Mouse (Mus musculus): ENCODE results near the gene Tmbim4. TPM values are rescaled to one million over a fixed set of nuclear protein-coding genes. Genes with fewer than 3 reads are reported as not detected.

The Tmbim4 gene
- total and polyA plus RNA-seq, 3 experiments: 91.9 to 194 (median 112) TPM

- H3K36me3 ChIP-seq (ENCODE audit: control insufficient read depth, insufficient read depth, low read length): no peaks in the 10 kb centered on the region; the same call in 1 of the 2 replicates
- peak overlapping the region; percentile 93 for H3K27ac ChIP-seq
- H3K9ac ChIP-seq (ENCODE audit: low read depth, low read length): no peak overlapping the region
- H3K4me3 ChIP-seq: no peak overlapping the region
- no peaks in the 10 kb centered on the region for H3K27me3 ChIP-seq (ENCODE audit: control insufficient read depth, insufficient read depth, low read length)
- no peaks in the 10 kb centered on the region for H3K79me2 ChIP-seq (replicated peaks; ENCODE audit: control insufficient read depth, insufficient read depth, low read length)
- no peak for DNase-seq
- whole genome bisulfite sequencing: 72% methylated on average over 16 of the region's 16 CpGs
- intact Hi-C loops (cut with DNase I): loop anchor here (1.0 kb wide), 1 partner anchor 19 kb away; no protein-coding TSS in a partner anchor
- no peaks in the 10 kb centered on the region; the same call in 1 of the 2 replicates for H3K4me1 ChIP-seq (ENCODE audit: control insufficient read depth, insufficient read depth, low read length)
- TF ChIP-seq CTCF (IDR thresholded peaks at IDR 0.05): no peak; the same call in 1 of the 2 replicates
- TF ChIP-seq POLR2A (IDR thresholded peaks at IDR 0.05; ENCODE audit: insufficient read depth, low read depth, low read length): no peak
- no peak for TF ChIP-seq EP300 (IDR thresholded peaks at IDR 0.05; ENCODE audit: insufficient read depth, low read depth, low read length)
These were observed 1.3 kb downstream of the Tmbim4 start for GRCm38 (mm10) chr10:120202467-120203250.

DNA sequence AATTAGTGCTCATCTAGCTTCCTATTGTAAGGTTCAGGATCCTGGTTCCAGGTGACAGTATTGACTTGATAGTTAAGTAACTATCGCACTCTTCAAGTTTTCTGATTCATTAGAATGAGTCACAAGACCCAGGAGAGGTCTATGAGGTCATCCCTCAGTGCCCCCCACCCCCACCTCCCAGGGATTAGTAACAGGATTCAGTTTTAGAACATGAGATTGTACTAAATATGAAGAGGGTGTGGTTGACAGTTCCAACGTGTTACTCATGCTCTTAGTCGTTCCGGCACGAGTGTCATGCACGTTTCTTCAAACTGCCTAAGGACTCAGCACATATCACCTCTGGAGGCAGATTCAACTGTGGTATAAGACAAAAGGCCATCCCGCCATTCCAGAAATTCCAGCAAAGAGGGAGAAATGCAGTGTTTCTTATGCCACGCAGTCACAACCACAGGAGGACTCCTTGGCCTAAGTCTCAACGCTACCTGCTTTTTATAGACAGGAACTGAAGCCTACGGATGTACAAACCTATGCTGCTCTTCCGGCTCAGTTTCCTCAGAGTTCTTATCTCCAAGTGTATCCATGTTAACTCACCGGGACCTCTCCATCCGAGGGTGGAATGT, 3.3 kb downstream of the Tmbim4 start:
- peaks cover 1% of the 10 kb centered on the region; the same call in 1 of the 2 replicates for H3K4me1 ChIP-seq (ENCODE audit: control insufficient read depth, insufficient read depth, low read length)
- no peaks in the 10 kb centered on the region for H3K27me3 ChIP-seq (ENCODE audit: control insufficient read depth, insufficient read depth, low read length)
- H3K36me3 ChIP-seq (ENCODE audit: control insufficient read depth, insufficient read depth, low read length): no peaks in the 10 kb centered on the region; the same call in 1 of the 2 replicates
- TF ChIP-seq EP300 (IDR thresholded peaks at IDR 0.05; ENCODE audit: insufficient read depth, low read depth, low read length) (no peak), POLR2A (IDR thresholded peaks at IDR 0.05; ENCODE audit: insufficient read depth, low read depth, low read length) (no peak), CTCF (IDR thresholded peaks at IDR 0.05) (no peak)
- intact Hi-C loops (cut with DNase I): no loop called here
- H3K4me3 ChIP-seq: no peak overlapping the region
- H3K9ac ChIP-seq (ENCODE audit: low read depth, low read length): no peak overlapping the region
- no peak for DNase-seq
- WGBS: 61% methylated on average over 13 of the region's 13 CpGs
- H3K79me2 ChIP-seq (replicated peaks; ENCODE audit: control insufficient read depth, insufficient read depth, low read length): 0 out of 2 replicates have a peak, but pooled peaks cover 2% of the 10 kb centered on the region
- H3K27ac ChIP-seq: no peak overlapping the region

DNA sequence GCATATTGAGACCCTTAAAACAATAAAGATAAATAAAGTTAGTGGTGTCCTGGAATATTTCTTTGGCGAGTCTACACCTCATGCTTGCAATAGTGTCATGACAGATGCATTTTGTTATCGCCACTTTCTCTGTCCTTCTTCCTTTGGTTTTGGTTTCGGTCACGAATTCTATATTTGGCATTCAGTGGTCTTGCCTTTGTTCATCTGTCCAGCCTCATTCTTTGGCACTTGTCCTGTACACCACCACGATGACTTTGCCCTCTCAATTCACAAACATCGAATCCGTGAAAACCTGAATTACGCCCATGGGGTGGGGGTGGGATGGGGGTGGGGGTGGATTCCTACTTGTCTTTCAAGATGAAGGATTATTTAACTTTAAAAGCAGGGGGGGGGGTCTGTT, 6.6 kb downstream of the Tmbim4 start:
- no peaks in the 10 kb centered on the region for H3K27me3 ChIP-seq (ENCODE audit: control insufficient read depth, insufficient read depth, low read length)
- 0 out of 2 replicates have a peak, but pooled peaks cover 2% of the 10 kb centered on the region for H3K79me2 ChIP-seq (replicated peaks; ENCODE audit: control insufficient read depth, insufficient read depth, low read length)
- H3K4me1 ChIP-seq (ENCODE audit: control insufficient read depth, insufficient read depth, low read length): peaks cover 4% of the 10 kb centered on the region; the same call in 1 of the 2 replicates
- 78% methylated on average over 8 of the region's 8 CpGs for WGBS
- no peak for DNase-seq
- no peaks in the 10 kb centered on the region; the same call in 1 of the 2 replicates for H3K36me3 ChIP-seq (ENCODE audit: control insufficient read depth, insufficient read depth, low read length)
- H3K9ac ChIP-seq (ENCODE audit: low read depth, low read length): no peak overlapping the region
- no peak overlapping the region for H3K27ac ChIP-seq
- H3K4me3 ChIP-seq: no peak overlapping the region
- TF ChIP-seq POLR2A (IDR thresholded peaks at IDR 0.05; ENCODE audit: insufficient read depth, low read depth, low read length): no peak
- intact Hi-C loops (cut with DNase I): no loop called here

- 2% methylated on average over 53 of the region's 53 CpGs for WGBS
- intact Hi-C loops (cut with DNase I): loop anchor here (1.0 kb wide), 1 partner anchor 16 kb away; no protein-coding TSS in a partner anchor
These were observed 7.5 kb downstream of the Tmbim4 start for GRCm38 (mm10) chr10:120208575-120209538.

DNA sequence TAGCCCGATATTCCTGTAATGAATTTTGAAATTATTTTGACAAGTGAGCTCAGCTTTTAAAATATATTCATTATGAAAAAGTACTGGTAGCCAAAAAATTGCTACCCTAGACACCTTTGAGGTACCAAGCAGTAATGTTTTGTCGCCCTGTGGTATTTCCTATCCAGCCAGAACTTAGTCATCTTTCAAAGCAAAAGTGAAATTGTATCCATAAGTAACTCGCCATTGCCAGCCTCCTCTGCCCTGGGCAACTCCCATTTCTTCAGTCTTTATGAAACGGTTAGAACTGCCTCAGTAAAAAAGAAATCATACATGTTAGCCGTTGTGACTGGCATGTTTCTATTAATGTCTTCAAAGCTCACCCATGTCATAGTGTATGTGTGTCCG, 8.1 kb downstream of the Tmbim4 start:
- Histone ChIP-seq H3K79me2 (replicated peaks; ENCODE audit: control insufficient read depth, insufficient read depth, low read length) (0 out of 2 replicates have a peak, but pooled peaks cover 2% of the 10 kb centered on the region), H3K36me3 (ENCODE audit: control insufficient read depth, insufficient read depth, low read length) (no peaks in the 10 kb centered on the region; the same call in 1 of the 2 replicates), H3K4me1 (ENCODE audit: control insufficient read depth, insufficient read depth, low read length) (peaks cover 4% of the 10 kb centered on the region; the same call in 1 of the 2 replicates), H3K9ac (ENCODE audit: low read depth, low read length) (no peak overlapping the region), H3K27me3 (ENCODE audit: control insufficient read depth, insufficient read depth, low read length) (no peaks in the 10 kb centered on the region), H3K27ac (peak overlapping the region; percentile 81; the same call in 1 of the 2 replicates), H3K4me3 (peak overlapping the region; percentile 94)
- no peak for DNase-seq
- intact Hi-C loops (cut with DNase I): loop anchor here (1.0 kb wide), 1 partner anchor 16 kb away; no protein-coding TSS in a partner anchor
- WGBS: 41% methylated on average over 6 of the region's 6 CpGs
- TF ChIP-seq EP300 (IDR thresholded peaks at IDR 0.05; ENCODE audit: insufficient read depth, low read depth, low read length) (no peak), POLR2A (IDR thresholded peaks at IDR 0.05; ENCODE audit: insufficient read depth, low read depth, low read length) (no peak), CTCF (IDR thresholded peaks at IDR 0.05) (no peak)

More at GRCm38 (mm10) chr10:120208575-120209538, 7.5 kb downstream of the Tmbim4 start:
- Histone ChIP-seq H3K27me3 (ENCODE audit: control insufficient read depth, insufficient read depth, low read length) (no peaks in the 10 kb centered on the region), H3K9ac (ENCODE audit: low read depth, low read length) (peak overlapping the region; percentile 91), H3K27ac (peak overlapping the region; percentile 81), H3K4me3 (peak overlapping the region; percentile 94), H3K36me3 (ENCODE audit: control insufficient read depth, insufficient read depth, low read length) (no peaks in the 10 kb centered on the region; the same call in 1 of the 2 replicates), H3K4me1 (ENCODE audit: control insufficient read depth, insufficient read depth, low read length) (peaks cover 4% of the 10 kb centered on the region; the same call in 1 of the 2 replicates), H3K79me2 (replicated peaks; ENCODE audit: control insufficient read depth, insufficient read depth, low read length) (0 out of 2 replicates have a peak, but pooled peaks cover 2% of the 10 kb centered on the region)
- peak; percentile 89; the same call in 1 of the 2 replicates for TF ChIP-seq EP300 (IDR thresholded peaks at IDR 0.05; ENCODE audit: insufficient read depth, low read depth, low read length)
- TF ChIP-seq CTCF (IDR thresholded peaks at IDR 0.05): peak; percentile 64
- TF ChIP-seq POLR2A (IDR thresholded peaks at IDR 0.05; ENCODE audit: insufficient read depth, low read depth, low read length): peak; percentile 58; the same call in 1 of the 2 replicates
- peak; percentile 88 to 91 for DNase-seq
